Mouse (Mus musculus) CH12.LX (cell line): ENCODE results near the gene Mn1. TPM values are rescaled to one million over a fixed set of nuclear protein-coding genes. Genes with fewer than 3 reads are reported as not detected.

Experiments used
- DNase-seq: peaks from one replicate; pipeline ENCODE4 v3.0.0-alpha.2; 2013; ENCODE audit errors: extremely low read depth
- H3K27ac ChIP-seq: 2 replicates; pipeline ENCODE4 v1.5.1; 2012; ENCODE audit warnings: low read depth, mild to moderate bottlenecking, control low read depth, moderate library complexity; ENCODE audit not compliant: insufficient read depth
- H3K27me3 ChIP-seq: replicated peaks from 2 replicates; pipeline ENCODE3; 2012; ENCODE audit warnings: inconsistent platforms
- H3K36me3 ChIP-seq, 2 experiments: replicated peaks in 1 of 2; 2 replicates each; pipeline versions ENCODE3 to v1.6.1; 2012; ENCODE audit warnings: inconsistent platforms in 1 of 2, low read length in 1 of 2, mild to moderate bottlenecking in 1 of 2, mixed read lengths in 1 of 2, moderate library complexity in 1 of 2; ENCODE audit not compliant: control insufficient read depth in 1 of 2, insufficient read depth in 1 of 2
- H3K4me1 ChIP-seq, 2 experiments: 2 replicates each; pipeline ENCODE4 v1.6.1; 2012; ENCODE audit warnings: inconsistent platforms in 1 of 2, moderate library complexity in 1 of 2; ENCODE audit not compliant: insufficient read depth in 2 of 2, control insufficient read depth in 1 of 2
- H3K4me2 ChIP-seq: 2 replicates; pipeline ENCODE4 v1.6.1; 2012; ENCODE audit warnings: low read depth, mild to moderate bottlenecking, control low read depth; ENCODE audit not compliant: poor library complexity, insufficient read depth, severe bottlenecking
- H3K4me3 ChIP-seq, 3 experiments: fragments of 150-350 bp in 1 of 3; sonication (generic) in 1 of 3; replicated peaks in 1 of 3; 2 replicates each; pipeline versions ENCODE3 to v1.5.1; 2011 to 2012; ENCODE audit warnings: low read depth in 2 of 3, low read length in 2 of 3, mild to moderate bottlenecking in 2 of 3, moderate library complexity in 2 of 3, control low read depth in 1 of 3, improper control_type of control experiment in 1 of 3, inconsistent platforms in 1 of 3, mixed read lengths in 1 of 3; ENCODE audit not compliant: poor library complexity in 1 of 3
- H3K79me2 ChIP-seq: replicated peaks from 2 replicates; pipeline ENCODE4 v1.6.1; 2012; ENCODE audit warnings: mild to moderate bottlenecking, moderate library complexity; ENCODE audit not compliant: control insufficient read depth, poor library complexity, insufficient read depth, severe bottlenecking; ENCODE audit errors: extremely low read depth
- H3K9ac ChIP-seq: 2 replicates; pipeline ENCODE4 v1.6.1; 2012; ENCODE audit warnings: low read depth, mild to moderate bottlenecking, control low read depth, moderate library complexity; ENCODE audit not compliant: insufficient read depth
- H3K9me3 ChIP-seq: replicated peaks from 2 replicates; pipeline ENCODE3; 2012; ENCODE audit warnings: low read length, inconsistent platforms, mixed read lengths
- CHD2 ChIP-seq: IDR thresholded peaks from 2 replicates; pipeline ENCODE4 v1.6.1; 2011; ENCODE audit warnings: low read length, improper control_type of control experiment
- CTCF ChIP-seq, 2 experiments: IDR thresholded peaks in 1 of 2; conservative IDR thresholded peaks in 1 of 2; 2 replicates each; pipeline ENCODE4 v1.5.1; 2011 to 2012; ENCODE audit warnings: low read depth in 2 of 2, low read length in 2 of 2, improper control_type of control experiment in 1 of 2, inconsistent platforms in 1 of 2, mild to moderate bottlenecking in 1 of 2, moderate library complexity in 1 of 2
- E2F4 ChIP-seq: IDR thresholded peaks from 2 replicates; pipeline ENCODE4 v1.6.1; 2011; ENCODE audit warnings: low read depth, low read length, improper control_type of control experiment; ENCODE audit not compliant: insufficient replicate concordance
- ETS1 ChIP-seq: conservative IDR thresholded peaks from 2 replicates; pipeline ENCODE4 v1.6.1; 2012; ENCODE audit warnings: low read depth, mild to moderate bottlenecking, inconsistent platforms, low read length, improper control_type of control experiment, moderate library complexity
- GABPA ChIP-seq: IDR thresholded peaks from 2 replicates; pipeline ENCODE4 v1.6.1; 2012; ENCODE audit warnings: low read depth, low read length, improper control_type of control experiment, inconsistent platforms; ENCODE audit not compliant: insufficient replicate concordance
- IRF4 ChIP-seq: IDR thresholded peaks from 2 replicates; pipeline ENCODE4 v1.6.1; 2014; ENCODE audit warnings: low read depth, mild to moderate bottlenecking, inconsistent platforms, low read length, improper control_type of control experiment
- JUN ChIP-seq: IDR thresholded peaks from 2 replicates; pipeline ENCODE4 v1.6.1; 2011; ENCODE audit warnings: low read depth, mild to moderate bottlenecking, low read length, improper control_type of control experiment, moderate library complexity; ENCODE audit not compliant: insufficient read depth
- JUND ChIP-seq: conservative IDR thresholded peaks from 2 replicates; pipeline ENCODE4 v1.6.1; 2011; ENCODE audit warnings: low read depth, low read length, improper control_type of control experiment
- MAFK ChIP-seq: IDR thresholded peaks from 2 replicates; pipeline ENCODE4 v1.6.1; 2011; ENCODE audit warnings: low read length, improper control_type of control experiment; ENCODE audit not compliant: insufficient replicate concordance
- MAZ ChIP-seq: IDR thresholded peaks from 2 replicates; pipeline ENCODE4 v1.6.1; 2012; ENCODE audit warnings: low read depth, mild to moderate bottlenecking, inconsistent platforms, low read length, improper control_type of control experiment, moderate library complexity
- MEF2A ChIP-seq: IDR thresholded peaks from 2 replicates; pipeline ENCODE4 v1.6.1; 2014; ENCODE audit warnings: low read depth, mild to moderate bottlenecking, inconsistent platforms, low read length, improper control_type of control experiment, borderline replicate concordance
- NRF1 ChIP-seq: IDR thresholded peaks from 2 replicates; pipeline ENCODE4 v1.6.1; 2014; ENCODE audit warnings: low read depth, mild to moderate bottlenecking, inconsistent platforms, low read length, improper control_type of control experiment, moderate library complexity
- POLR2AphosphoS2 ChIP-seq: IDR thresholded peaks from 2 replicates; pipeline ENCODE4 v1.6.1; 2011; ENCODE audit warnings: low read depth, low read length, improper control_type of control experiment
- RCOR1 ChIP-seq: conservative IDR thresholded peaks from 2 replicates; pipeline ENCODE4 v1.6.1; 2012; ENCODE audit warnings: low read depth, mild to moderate bottlenecking, inconsistent platforms, low read length, improper control_type of control experiment
- TCF12 ChIP-seq: IDR thresholded peaks from 2 replicates; pipeline ENCODE4 v1.6.1; 2014; ENCODE audit warnings: low read depth, mild to moderate bottlenecking, inconsistent platforms, low read length, improper control_type of control experiment
- USF1 ChIP-seq: IDR thresholded peaks from 2 replicates; pipeline ENCODE4 v1.6.1; 2014; ENCODE audit warnings: low read depth, mild to moderate bottlenecking, inconsistent platforms, low read length, improper control_type of control experiment
- USF2 ChIP-seq: conservative IDR thresholded peaks from 2 replicates; pipeline ENCODE4 v1.6.1; 2011; ENCODE audit warnings: low read depth, low read length, improper control_type of control experiment
- ZKSCAN1 ChIP-seq: IDR thresholded peaks from 2 replicates; pipeline ENCODE4 v1.6.1; 2012; ENCODE audit warnings: low read depth, inconsistent platforms, low read length, improper control_type of control experiment, borderline replicate concordance
- dilution Hi-C: fragments of 300-500 bp; cut with MboI; formaldehyde crosslinking; loops from 2 replicates; pipeline ENCODE4 v1.14.3; 2020; ENCODE audit warnings: low sequenced_read_pairs; ENCODE audit not compliant: extremely low pct_unique_long_range_greater_than_20kb, extremely low pct_ligation_motif_present
- in situ Hi-C: fragments of 300-500 bp; cut with MboI; formaldehyde crosslinking; loops from 3 replicates; pipeline ENCODE4 v1.14.3; 2019; ENCODE audit warnings: low sequenced_read_pairs, low pct_ligation_motif_present, low pct_unique_long_range_greater_than_20kb, mixed read lengths
- polyA plus RNA-seq: library from polyadenylated mRNA; unstranded; fragments of >175 nt; gene quantifications from 2 replicates; pipeline ENCODE4 v1.2.1, GENCODE M21; 2012; ENCODE audit warnings: low read depth; ENCODE audit not compliant: insufficient read length
- total RNA-seq, 2 experiments: library from RNA; depleted of rRNA; stranded (reverse); fragments of 300-350 nt in 1 of 2; fragments of >200 nt in 1 of 2; gene quantifications; 2 replicates each; pipeline ENCODE4 v1.2.3; 2012 to 2014

Gene Mn1
- total and polyA plus RNA-seq, 3 experiments: not detected

DNA sequence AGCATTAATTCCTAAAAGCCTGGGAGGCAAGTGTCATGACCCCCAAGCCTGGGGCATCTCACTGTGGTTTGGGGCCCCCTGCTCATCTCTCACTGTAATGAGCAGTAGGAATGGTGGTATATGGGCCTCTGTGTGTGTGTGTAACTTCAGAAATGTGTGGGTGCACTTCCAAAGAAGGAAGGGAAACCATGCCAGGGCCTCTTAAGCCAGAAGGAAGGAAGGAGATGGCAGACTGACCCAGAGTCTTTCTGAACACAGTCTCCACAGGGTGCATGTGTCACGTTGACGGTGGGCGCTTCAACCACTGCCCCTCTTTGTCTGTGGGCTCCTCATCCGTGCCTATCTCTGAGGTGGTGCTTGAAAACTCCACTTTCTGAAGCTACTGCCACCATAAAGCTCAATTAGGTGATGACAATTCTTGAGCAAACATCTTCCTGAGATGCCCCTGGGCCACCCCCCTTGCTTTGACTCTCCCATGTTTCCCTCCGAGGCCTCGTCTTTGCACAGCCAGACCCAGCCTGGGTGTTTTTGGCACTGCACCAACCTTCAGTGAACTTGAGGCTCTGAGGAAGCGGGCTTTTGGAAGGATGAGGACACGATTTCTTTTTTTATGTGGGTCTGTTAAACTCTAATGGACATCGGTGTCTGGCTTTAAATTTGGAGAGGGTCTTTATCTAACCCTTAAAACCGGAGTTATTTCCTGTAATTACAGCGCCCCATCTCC lies 14.0 kb downstream of the Mn1 start:
- Histone ChIP-seq H3K9me3 (peaks cover 50% of the 10 kb centered on the region), H3K36me3 (no peaks in the 10 kb centered on the region), H3K4me1 (no peaks in the 10 kb centered on the region), H3K4me2 (no peak overlapping the region), H3K79me2 (no peaks in the 10 kb centered on the region), H3K27me3 (no peaks in the 10 kb centered on the region), H3K4me3 (no peak overlapping the region), H3K9ac (no peak overlapping the region), H3K27ac (no peak overlapping the region)
- no peak for DNase-seq
- TF ChIP-seq ZKSCAN1 (no peak), NRF1 (no peak), TCF12 (no peak), E2F4 (no peak), ETS1 (no peak), JUN (no peak), MAZ (no peak), POLR2AphosphoS2 (no peak), CHD2 (no peak), USF1 (no peak), MEF2A (no peak), RCOR1 (no peak), USF2 (no peak)
- in situ Hi-C loops (no loop called here), dilution Hi-C loops (no loop called here)

DNA sequence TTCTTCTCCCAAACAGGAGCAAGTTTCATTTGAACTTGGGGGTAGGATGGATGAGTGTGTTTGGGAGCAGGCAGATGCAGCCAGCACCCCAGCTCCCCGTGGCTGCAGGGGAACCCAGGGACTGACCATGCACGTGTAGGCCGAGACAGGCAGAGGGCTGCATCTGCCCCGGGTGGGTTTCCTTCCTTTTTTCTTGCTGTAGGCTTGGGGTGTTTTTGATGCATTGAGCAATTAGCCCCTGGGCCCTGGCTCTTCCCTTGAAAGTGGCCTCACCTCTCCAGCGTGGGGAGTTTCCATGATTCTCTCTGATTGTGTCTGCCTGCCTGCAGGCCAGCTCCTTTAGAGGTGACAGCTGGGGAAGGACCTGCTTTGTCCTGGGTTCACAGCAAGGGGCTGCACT lies 15.7 kb downstream of the Mn1 start:
- no peak overlapping the region for H3K27ac ChIP-seq
- TF ChIP-seq CTCF (conservative IDR thresholded peaks at IDR 0.05 in 1 of 2, IDR thresholded peaks at IDR 0.05 in 1 of 2; ENCODE audit: low read depth in 2 of 2, low read length in 2 of 2): no peak
- TF ChIP-seq MAFK: no peak
- no peak for TF ChIP-seq MAZ
- no peak for TF ChIP-seq ZKSCAN1
- no peak for TF ChIP-seq RCOR1
- TF ChIP-seq GABPA: no peak
- no peak for TF ChIP-seq JUND
- TF ChIP-seq IRF4: no peak
- no peak for TF ChIP-seq CHD2

More for the DNA sequence above, 15.7 kb downstream of the Mn1 start:
- in situ Hi-C loops: no loop called here
- no peaks in the 10 kb centered on the region for H3K4me1 ChIP-seq
- DNase-seq: no peak
- no peaks in the 10 kb centered on the region for H3K36me3 ChIP-seq
- no peak overlapping the region for H3K4me2 ChIP-seq
- peaks cover 58% of the 10 kb centered on the region for H3K9me3 ChIP-seq
- H3K79me2 ChIP-seq: no peaks in the 10 kb centered on the region
- no peaks in the 10 kb centered on the region for H3K27me3 ChIP-seq
- dilution Hi-C loops: no loop called here
- no peak overlapping the region for H3K4me3 ChIP-seq
- H3K9ac ChIP-seq: no peak overlapping the region
